1 mouse cellular context compared by ENCODE assay signal in genomic region chr1:186763451-186763850, GRCm38 (mm10). TPM values are rescaled to one million over a fixed set of nuclear protein-coding genes. Genes with fewer than 3 reads are reported as not detected.
"Had no signal": no experiment of that assay in that cellular context is flagged by ENCODE, and none has a peak within 500 bp of the region (broad histone marks: within the 10 kb centered on the region; RNA-seq: fewer than 3 reads in every experiment).

No protein-coding gene starts in this region.

RNA-seq across cellular contexts. Expression of gene Tgfb2, which starts 57.7 kb away (rescaled TPM):
- total RNA-seq: neutrophil, adult 5-6 weeks had no signal
